Mouse (Mus musculus) ES-Bruce4 (cell line): ENCODE data around the gene Nme7.

Experiments
- CTCF ChIP-seq: IDR thresholded peaks from one replicate; pipeline ENCODE4 v1.8.1; 2011; ENCODE audit warnings: low read depth, low read length
- EP300 ChIP-seq: IDR thresholded peaks from 2 replicates; pipeline ENCODE4 v1.6.1; 2011; ENCODE audit warnings: low read depth, low read length; ENCODE audit not compliant: insufficient read depth
- POLR2A ChIP-seq: IDR thresholded peaks from one replicate; pipeline ENCODE4 v1.8.1; 2011; ENCODE audit warnings: low read length; ENCODE audit not compliant: insufficient read depth

GRCm38 (mm10) chr1:164357995-164358394 lies 54.1 kb downstream of the Nme7 start:
- no peak for TF ChIP-seq CTCF
- TF ChIP-seq POLR2A, result no peak
- TF ChIP-seq EP300, result no peak
